Mouse (Mus musculus) cortical plate, adult 2 months (tissue): ENCODE measurements around the gene Kcns1. TPM values are rescaled to one million over a fixed set of nuclear protein-coding genes. Genes with fewer than 3 reads are reported as not detected.

Source experiments
- H3K27ac ChIP-seq: fragments of 200-500 bp; 2 replicates; pipeline ENCODE4 v1.5.1; 2012; ENCODE audit warnings: low read length, control low read depth, inconsistent platforms; ENCODE audit not compliant: insufficient read depth
- H3K4me1 ChIP-seq: fragments of 200-500 bp; 2 replicates; pipeline ENCODE4 v1.6.1; 2011; ENCODE audit warnings: low read length; ENCODE audit not compliant: control insufficient read depth, insufficient read depth
- H3K4me3 ChIP-seq: fragments of 200-500 bp; 2 replicates; pipeline ENCODE4 v1.5.1; 2011; ENCODE audit warnings: mild to moderate bottlenecking, low read length, control low read depth; ENCODE audit not compliant: insufficient read depth
- CTCF ChIP-seq: fragments of 200-500 bp; IDR thresholded peaks from 2 replicates; pipeline ENCODE4 v1.5.1; 2011; ENCODE audit warnings: mild to moderate bottlenecking, control low read depth, low read length; ENCODE audit not compliant: insufficient read depth; ENCODE audit errors: extremely low read depth
- POLR2A ChIP-seq: fragments of 200-500 bp; IDR thresholded peaks from 2 replicates; pipeline ENCODE4 v1.6.1; 2011; ENCODE audit warnings: mild to moderate bottlenecking, low read length, control low read depth; ENCODE audit not compliant: insufficient read depth; ENCODE audit errors: extremely low read depth
- polyA plus RNA-seq: library from polyadenylated mRNA; depleted of rRNA; stranded (reverse); fragments of >200 nt; gene quantifications from 2 replicates; pipeline ENCODE4 v1.2.3, GENCODE M21; 2012

Kcns1 gene
- polyA plus RNA-seq, 1 experiment = 17.3 TPM

- Histone ChIP-seq H3K4me3 (no peak overlapping the region), H3K4me1 (no peaks in the 10 kb centered on the region), H3K27ac (no peak overlapping the region)
- TF ChIP-seq POLR2A (no peak), CTCF (no peak)
These were observed 21.4 kb upstream of the Kcns1 start for GRCm38 (mm10) chr2:164192279-164192678.

- Histone ChIP-seq H3K4me3 (no peak within 1 kb of the TSS), H3K4me1 (no peaks in the 10 kb centered on the region), H3K27ac (no peak within 1 kb of the TSS)
- TF ChIP-seq CTCF (no peak), POLR2A (no peak)
These were observed 19.7 kb upstream of the Kcns1 start, which contains the start of gene Wfdc12 for GRCm38 (mm10) chr2:164190576-164190975. Wfdc12 (minus strand) TSS chr2:164190608.

GRCm38 (mm10) chr2:164188722-164189121, 17.8 kb upstream of the Kcns1 start:
- H3K4me1 ChIP-seq = no peaks in the 10 kb centered on the region
- H3K4me3 ChIP-seq = no peak overlapping the region
- H3K27ac ChIP-seq = no peak overlapping the region
- TF ChIP-seq CTCF (peak; percentile 32), POLR2A (no peak)

- Histone ChIP-seq H3K4me1 (no peaks in the 10 kb centered on the region), H3K4me3 (no peak overlapping the region), H3K27ac (no peak overlapping the region)
- no peak for TF ChIP-seq CTCF
These were observed 13.3 kb upstream of the Kcns1 start for GRCm38 (mm10) chr2:164184145-164184719.

- Histone ChIP-seq H3K4me3 (no peak overlapping the region), H3K4me1 (no peaks in the 10 kb centered on the region), H3K27ac (no peak overlapping the region)
- TF ChIP-seq CTCF (no peak), POLR2A (no peak)
These were observed 12.4 kb upstream of the Kcns1 start for GRCm38 (mm10) chr2:164183340-164183739.

- H3K27ac ChIP-seq = no peak within 1 kb of the TSS
- H3K4me3 ChIP-seq = no peak within 1 kb of the TSS
- TF ChIP-seq CTCF = no peak
- TF ChIP-seq POLR2A = no peak
- H3K4me1 ChIP-seq = no peaks in the 10 kb centered on the region
These were observed 11.9 kb upstream of the Kcns1 start, which contains the start of gene Wfdc5 for GRCm38 (mm10) chr2:164182692-164183255. Wfdc5 (minus strand) TSS chr2:164182742.

- TF ChIP-seq CTCF = no peak
- TF ChIP-seq POLR2A = no peak
- Histone ChIP-seq H3K4me1 (peaks cover 1% of the 10 kb centered on the region; the same call in 1 of the 2 replicates), H3K27ac (no peak overlapping the region), H3K4me3 (no peak overlapping the region)
These were observed 9.9 kb upstream of the Kcns1 start for GRCm38 (mm10) chr2:164180770-164181169.

- peaks cover 3% of the 10 kb centered on the region; the same call in 1 of the 2 replicates for H3K4me1 ChIP-seq
- H3K27ac ChIP-seq = no peak overlapping the region
- TF ChIP-seq CTCF (peak; percentile 36), POLR2A (no peak)
- H3K4me3 ChIP-seq = no peak overlapping the region
These were observed 9.2 kb upstream of the Kcns1 start for GRCm38 (mm10) chr2:164180124-164180523.

- TF ChIP-seq CTCF (no peak), POLR2A (no peak)
- Histone ChIP-seq H3K4me1 (peaks cover 5% of the 10 kb centered on the region; the same call in 1 of the 2 replicates), H3K27ac (no peak overlapping the region), H3K4me3 (no peak overlapping the region)
These were observed 6.9 kb upstream of the Kcns1 start for GRCm38 (mm10) chr2:164177831-164178230.

- TF ChIP-seq CTCF (no peak), POLR2A (no peak)
- Histone ChIP-seq H3K27ac (no peak overlapping the region), H3K4me3 (no peak overlapping the region), H3K4me1 (peaks cover 5% of the 10 kb centered on the region; the same call in 1 of the 2 replicates)
These were observed 4.9 kb upstream of the Kcns1 start for GRCm38 (mm10) chr2:164175850-164176249.
